Mouse (Mus musculus) thymus, postnatal 10 days (tissue): ENCODE measurements around the gene Gpatch4.

Source experiments
- DNase-seq, 2 experiments: peaks; one replicate each; pipeline ENCODE4 v3.0.0; 2021; ENCODE audit warnings: low spot score in 2 of 2

Gpatch4 gene

GRCm38 (mm10) chr3:88094126-88094525, 51.2 kb downstream of the Gpatch4 start:
- DNase-seq = no peak

GRCm38 (mm10) chr3:88097666-88098065, 54.8 kb downstream of the Gpatch4 start:
- DNase-seq = no peak

- DNase-seq = no peak
Measured at GRCm38 (mm10) chr3:88100251-88100650, 57.3 kb downstream of the Gpatch4 start.

GRCm38 (mm10) chr3:88101736-88102135, 58.8 kb downstream of the Gpatch4 start:
- DNase-seq = no peak

- DNase-seq = no peak
Measured at GRCm38 (mm10) chr3:88102196-88102595, 59.3 kb downstream of the Gpatch4 start.

GRCm38 (mm10) chr3:88102611-88103010, 59.7 kb downstream of the Gpatch4 start:
- no peak for DNase-seq
